Mouse (Mus musculus) bone marrow, adult 2 months (tissue): ENCODE data around the gene Taf1. TPM values are rescaled to one million over a fixed set of nuclear protein-coding genes. Genes with fewer than 3 reads are reported as not detected.

Source experiments
- H3K27ac ChIP-seq: fragments of 200-500 bp; 2 replicates; pipeline ENCODE4 v1.5.1; 2012; ENCODE audit warnings: low read depth, mild to moderate bottlenecking, control low read depth, inconsistent platforms, low read length; ENCODE audit not compliant: control insufficient read depth, poor library complexity, insufficient read depth
- H3K4me1 ChIP-seq: fragments of 200-500 bp; 2 replicates; pipeline ENCODE4 v1.6.1; 2011; ENCODE audit warnings: low read length; ENCODE audit not compliant: control insufficient read depth, insufficient read depth
- H3K4me3 ChIP-seq: fragments of 200-500 bp; replicated peaks from 2 replicates; pipeline ENCODE3; 2011; ENCODE audit warnings: mild to moderate bottlenecking, low read depth, low read length, control low read depth; ENCODE audit not compliant: control insufficient read depth
- CTCF ChIP-seq: fragments of 200-500 bp; IDR thresholded peaks from 2 replicates; pipeline ENCODE4 v1.5.1; 2011; ENCODE audit warnings: low read length, control low read depth; ENCODE audit not compliant: control insufficient read depth, insufficient read depth
- POLR2A ChIP-seq: fragments of 200-500 bp; IDR thresholded peaks from 2 replicates; pipeline ENCODE4 v1.6.1; 2011; ENCODE audit warnings: low read depth, mild to moderate bottlenecking, control low read depth, low read length, borderline replicate concordance; ENCODE audit not compliant: control insufficient read depth
- WGBS: fragments of 180-500 bp; shearing (Covaris S2); methylation state at CpG from one replicate; pipeline ENCODE4 v1.1.7; 2018; 5-methylcytosine and 5-hydroxymethylcytosine counted together
- polyA plus RNA-seq: library from polyadenylated mRNA; stranded (reverse); fragments of >200 nt; gene quantifications from 2 replicates; pipeline ENCODE4 v1.2.4, GENCODE M21; 2011; ENCODE audit warnings: low replicate concordance; ENCODE audit not compliant: missing spikeins, insufficient read depth, insufficient read length

Taf1 gene
- polyA plus RNA-seq, 1 experiment, result 16.0 TPM

DNA sequence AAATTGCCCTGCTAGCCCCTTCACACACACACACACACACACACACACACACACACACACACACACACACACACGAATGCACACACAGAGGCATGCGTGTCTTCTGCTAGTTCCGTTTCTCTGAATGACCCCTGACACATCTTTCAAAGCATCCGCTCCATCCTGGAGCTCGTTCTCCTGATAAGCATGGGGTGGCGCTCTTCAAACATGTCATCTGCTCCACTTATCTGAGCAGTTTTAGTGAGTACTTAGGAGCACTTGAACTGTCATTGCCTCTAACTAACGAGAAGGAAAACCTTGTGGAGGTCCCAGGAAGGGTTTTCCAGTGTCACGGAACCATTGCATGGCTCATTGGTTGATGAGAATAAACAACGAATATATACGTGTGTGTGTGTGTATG is 85.4 kb downstream of the Taf1 start:
- no peak for TF ChIP-seq CTCF
- TF ChIP-seq POLR2A, result no peak
- Histone ChIP-seq H3K4me3 (no peak overlapping the region), H3K4me1 (no peaks in the 10 kb centered on the region; the same call in 1 of the 2 replicates), H3K27ac (no peak overlapping the region)
- 73% methylated on average over 10 of the region's 10 CpGs for WGBS

DNA sequence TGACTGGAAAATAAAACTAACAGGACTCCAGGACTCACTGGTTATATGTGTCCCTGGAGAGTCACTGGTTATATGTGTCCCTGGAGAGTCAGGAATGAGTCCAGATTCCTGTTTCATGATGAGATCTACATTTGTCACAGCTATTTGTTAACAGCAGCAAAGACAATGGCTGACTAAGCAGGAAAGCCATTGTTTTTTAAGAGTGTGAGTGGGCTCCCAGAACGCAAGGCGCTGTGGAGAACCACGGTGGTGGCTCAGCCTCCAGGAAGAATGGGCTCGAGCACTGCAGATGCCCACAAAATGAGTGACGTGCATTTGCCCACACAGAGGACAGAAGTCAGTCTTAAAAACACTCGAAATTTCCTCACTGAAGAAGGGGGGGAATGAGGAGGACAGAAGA is 87.8 kb downstream of the Taf1 start:
- TF ChIP-seq CTCF, result no peak
- no peak for TF ChIP-seq POLR2A
- H3K4me1 ChIP-seq, result no peaks in the 10 kb centered on the region; the same call in 1 of the 2 replicates
- WGBS, result 20% methylated on average over 6 of the region's 6 CpGs
- H3K4me3 ChIP-seq, result no peak overlapping the region
- no peak overlapping the region for H3K27ac ChIP-seq

DNA sequence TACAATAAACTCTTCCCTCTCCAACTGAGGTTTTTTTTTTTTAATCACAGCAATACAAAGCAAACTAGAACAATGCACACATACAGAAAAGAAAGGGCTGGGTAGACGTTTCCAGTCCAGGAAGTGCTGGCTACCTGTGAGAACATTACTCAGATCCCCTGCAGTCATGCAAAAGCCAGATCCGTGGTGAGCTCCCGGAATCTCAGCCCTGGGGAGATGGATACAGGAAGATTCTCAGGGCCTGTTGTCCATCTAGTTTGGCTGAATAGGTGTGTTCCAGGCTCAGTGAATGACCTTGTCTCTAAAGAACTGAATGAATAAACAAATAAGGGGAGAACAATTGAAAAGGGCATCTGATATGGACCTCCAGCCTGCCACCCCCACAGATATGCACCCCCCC is 90.0 kb downstream of the Taf1 start:
- WGBS, result 28% methylated on average over 3 of the region's 3 CpGs
- H3K27ac ChIP-seq, result no peak overlapping the region
- H3K4me1 ChIP-seq, result no peaks in the 10 kb centered on the region; the same call in 1 of the 2 replicates
- no peak overlapping the region for H3K4me3 ChIP-seq
- TF ChIP-seq POLR2A (no peak), CTCF (no peak)

DNA sequence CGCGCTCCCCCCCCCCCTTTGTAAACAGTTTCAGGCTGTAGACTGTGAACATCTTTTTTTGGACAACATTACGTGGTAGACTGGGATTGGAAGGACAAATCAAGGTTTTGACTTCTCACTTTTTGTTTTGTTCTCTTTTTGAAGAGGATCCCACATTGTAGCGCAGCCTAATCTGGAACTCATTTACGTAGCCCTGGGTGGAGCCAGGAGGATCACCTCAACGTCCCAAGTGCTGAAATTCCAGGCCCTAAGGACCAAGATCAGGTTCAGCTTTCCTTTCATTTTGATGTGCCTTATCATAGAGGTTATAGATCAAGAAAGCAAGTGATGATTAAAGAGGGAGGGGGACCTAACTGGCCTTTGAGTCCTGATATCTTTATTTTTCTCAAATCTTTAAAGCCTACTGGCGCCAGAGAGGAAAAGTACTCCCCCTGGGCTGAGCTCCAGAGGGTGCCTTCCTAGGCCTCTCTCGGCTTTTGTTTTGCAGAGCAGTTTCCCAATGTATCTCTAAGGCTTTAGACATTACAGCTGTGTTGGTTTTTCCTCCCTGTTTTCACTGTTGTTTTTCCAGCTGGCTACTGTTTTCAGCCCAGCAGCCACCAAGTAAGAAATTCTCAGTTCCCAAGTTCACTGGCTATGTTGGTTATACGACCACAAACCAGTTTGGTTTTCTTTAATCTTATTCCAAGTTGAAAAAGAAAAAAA is 104.4 kb downstream of the Taf1 start:
- H3K27ac ChIP-seq, result no peak overlapping the region
- H3K4me3 ChIP-seq, result no peak overlapping the region
- no peak for TF ChIP-seq POLR2A
- no peak for TF ChIP-seq CTCF
- 65% methylated on average over 9 of the region's 9 CpGs for WGBS
- no peaks in the 10 kb centered on the region for H3K4me1 ChIP-seq

DNA sequence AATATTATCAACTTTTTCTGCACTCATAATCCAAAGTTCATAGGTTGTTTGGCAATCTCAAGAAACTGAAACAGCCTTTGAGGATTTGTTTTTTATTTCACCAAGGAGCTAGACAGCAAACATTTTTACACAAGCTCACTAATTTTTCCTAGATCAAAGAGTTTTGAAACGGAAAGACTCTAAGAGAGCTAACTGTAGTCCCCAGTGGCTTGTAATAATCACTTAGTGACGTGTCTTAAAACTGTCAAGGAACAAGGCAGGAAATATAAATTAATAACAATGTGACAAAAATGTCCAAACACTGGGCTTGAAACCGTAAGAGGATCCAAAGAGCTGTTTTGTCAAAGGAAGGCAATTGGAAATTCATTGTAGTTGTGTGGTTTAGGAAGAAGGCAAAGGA is 106.3 kb downstream of the Taf1 start:
- no peak overlapping the region for H3K4me3 ChIP-seq
- H3K27ac ChIP-seq, result no peak overlapping the region
- H3K4me1 ChIP-seq, result no peaks in the 10 kb centered on the region; the same call in 1 of the 2 replicates
- TF ChIP-seq POLR2A (no peak), CTCF (no peak)
- 9% methylated on average over 3 of the region's 3 CpGs for WGBS

DNA sequence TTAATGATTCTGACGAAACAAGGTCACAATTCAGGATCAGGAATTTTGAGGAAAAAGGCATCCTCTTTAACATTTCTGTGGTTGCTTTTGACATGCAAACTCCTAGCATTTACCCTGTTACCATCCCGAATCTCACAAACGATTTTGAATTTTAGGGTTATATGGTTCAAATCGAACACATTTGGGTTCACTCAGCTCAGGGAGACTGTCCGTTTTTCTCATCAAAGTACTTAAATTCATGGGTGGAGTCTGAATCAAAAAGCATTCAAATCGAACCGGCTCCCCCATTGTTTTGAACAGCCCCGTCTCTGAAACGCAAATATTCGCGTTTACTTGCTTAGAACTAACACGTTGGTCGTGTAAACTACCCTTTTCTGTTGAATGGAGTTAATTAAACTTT is 106.8 kb downstream of the Taf1 start:
- 17% methylated on average over 13 of the region's 13 CpGs for WGBS
- TF ChIP-seq POLR2A (no peak), CTCF (no peak)
- peak overlapping the region; percentile 31 for H3K4me3 ChIP-seq

DNA sequence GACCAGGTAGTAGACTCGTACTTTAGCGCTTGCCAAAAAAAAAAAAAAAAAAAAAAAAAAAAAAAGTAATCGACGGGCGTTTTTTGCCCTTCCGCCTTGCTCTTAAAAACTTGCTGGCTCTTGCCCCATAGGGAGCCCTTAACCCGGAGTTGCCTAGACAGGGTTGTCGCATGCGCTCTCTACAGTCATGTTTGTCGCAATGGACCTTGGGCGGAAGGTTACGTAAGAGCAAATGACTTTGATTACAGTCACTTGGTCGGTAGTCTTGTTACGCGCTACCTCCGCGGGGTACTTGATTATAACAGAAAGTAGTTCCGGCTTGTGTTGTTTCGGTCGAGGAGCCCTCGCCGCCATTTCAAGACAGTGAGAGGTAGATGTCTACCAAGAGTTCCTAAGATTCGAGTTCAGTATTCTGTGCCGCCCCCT is 107.2 kb downstream of the Taf1 start, which contains the start of gene Ogt:
Gene Ogt (plus strand): TSS at position 320 of the 426 bp plus-strand sequence.
- 11% methylated on average over 24 of the region's 24 CpGs for WGBS
- 0 out of 2 replicates have a peak, but pooled peaks have one; percentile 7 for TF ChIP-seq POLR2A
- TF ChIP-seq CTCF, result no peak
- Histone ChIP-seq H3K4me1 (no peaks in the 10 kb centered on the region; the same call in 1 of the 2 replicates), H3K27ac (peak within 1 kb of the TSS; percentile 79), H3K4me3 (peak within 1 kb of the TSS; percentile 99)

More for the DNA sequence above, 106.8 kb downstream of the Taf1 start:
- Histone ChIP-seq H3K27ac (no peak overlapping the region; the same call in 1 of the 2 replicates), H3K4me1 (no peaks in the 10 kb centered on the region; the same call in 1 of the 2 replicates)

DNA sequence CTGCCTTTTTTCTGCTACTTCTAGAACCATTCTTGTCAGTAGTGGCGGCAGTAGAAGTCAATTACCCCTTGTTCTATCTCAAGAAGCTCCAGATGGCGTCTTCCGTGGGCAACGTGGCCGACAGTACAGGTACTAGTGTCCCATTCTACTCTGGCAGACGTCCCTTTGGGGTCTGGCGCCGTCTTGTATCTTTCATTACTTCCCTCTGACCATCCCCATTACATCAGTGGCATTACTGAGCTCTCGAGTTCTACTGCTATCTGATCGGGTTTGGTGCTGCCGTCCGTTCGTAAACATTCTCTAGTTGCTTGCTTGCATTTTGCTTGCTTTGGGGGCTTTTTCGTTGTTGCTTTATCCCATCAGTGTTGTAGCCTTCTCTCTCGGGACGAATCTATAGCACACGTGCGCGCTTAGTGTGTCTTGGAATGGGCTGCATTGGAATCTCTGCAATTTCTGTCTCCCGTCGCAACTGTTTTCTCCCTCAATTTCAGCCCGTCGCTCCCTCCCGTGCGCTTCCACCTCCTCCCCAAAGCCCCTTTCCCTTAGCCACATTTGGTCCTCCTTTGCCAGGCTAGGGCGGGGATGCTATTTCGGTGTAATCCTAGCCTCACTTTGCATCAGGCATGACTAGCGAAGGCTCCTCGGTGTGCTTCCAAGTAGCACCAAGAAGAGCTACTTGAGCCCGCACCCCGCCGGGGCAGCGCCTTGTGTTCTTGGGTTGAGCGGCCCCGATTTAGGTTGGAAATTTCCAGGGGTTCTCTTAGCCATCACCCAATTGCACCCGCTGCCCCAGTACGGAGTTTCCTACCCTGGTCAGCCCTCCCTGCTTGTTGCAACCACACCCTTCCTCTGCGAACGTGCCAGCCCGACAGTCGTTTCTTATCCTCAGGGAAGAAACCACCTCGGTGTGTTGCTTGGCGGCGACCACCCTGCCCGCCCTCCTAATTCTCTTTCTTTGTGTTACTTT is 107.9 kb downstream of the Taf1 start:
- WGBS, result 7% methylated on average over 45 of the region's 45 CpGs
- TF ChIP-seq CTCF (no peak), POLR2A (peak; percentile 30; the same call in 1 of the 2 replicates)
- Histone ChIP-seq H3K27ac (peak overlapping the region; percentile 79), H3K4me1 (no peaks in the 10 kb centered on the region; the same call in 1 of the 2 replicates), H3K4me3 (peak overlapping the region; percentile 99)
